Mouse (Mus musculus): ENCODE measurements around the gene Strip1. TPM values are rescaled to one million over a fixed set of nuclear protein-coding genes. Genes with fewer than 3 reads are reported as not detected.

Gene Strip1
- total RNA-seq, 2 experiments from 2014 or later = 63.9 to 65.4 TPM

GRCm38 (mm10) chr3:107629411-107629810, 2.1 kb downstream of the Strip1 start:
- DNase-seq (ENCODE audit: low spot score in 2 of 2) = no peak

GRCm38 (mm10) chr3:107628551-107628950, 2.9 kb downstream of the Strip1 start:
- DNase-seq (ENCODE audit: low spot score in 2 of 2) = peak in 1 of 2 experiments; percentile 45

- no peak for DNase-seq (ENCODE audit: low spot score in 2 of 2)
These were observed 3.9 kb downstream of the Strip1 start for GRCm38 (mm10) chr3:107627641-107628040.

GRCm38 (mm10) chr3:107626751-107627150, 4.7 kb downstream of the Strip1 start:
- no peak for DNase-seq (ENCODE audit: low spot score in 2 of 2)

- DNase-seq (ENCODE audit: low spot score in 2 of 2) = no peak
These were observed 6.0 kb downstream of the Strip1 start for GRCm38 (mm10) chr3:107625536-107625935.

GRCm38 (mm10) chr3:107624424-107624823, 7.1 kb downstream of the Strip1 start:
- DNase-seq (ENCODE audit: low spot score in 2 of 2) = no peak

- no peak for DNase-seq (ENCODE audit: low spot score in 2 of 2)
These were observed 9.0 kb downstream of the Strip1 start for GRCm38 (mm10) chr3:107622537-107622936.

GRCm38 (mm10) chr3:107621286-107622075, 10.0 kb downstream of the Strip1 start:
- no peak for DNase-seq (ENCODE audit: low spot score in 2 of 2)

GRCm38 (mm10) chr3:107619911-107620310, 11.6 kb downstream of the Strip1 start:
- DNase-seq (ENCODE audit: low spot score in 2 of 2) = no peak

- DNase-seq (ENCODE audit: low spot score in 2 of 2) = no peak
These were observed 13.7 kb downstream of the Strip1 start for GRCm38 (mm10) chr3:107617800-107618199.

GRCm38 (mm10) chr3:107612902-107613525, 18.5 kb downstream of the Strip1 start:
- peak; percentile 72 to 83 for DNase-seq (ENCODE audit: low spot score in 2 of 2)

- DNase-seq (ENCODE audit: low spot score in 2 of 2) = no peak
These were observed 20.1 kb downstream of the Strip1 start for GRCm38 (mm10) chr3:107611394-107611793.

- DNase-seq (ENCODE audit: low spot score in 2 of 2) = no peak
These were observed 22.1 kb downstream of the Strip1 start for GRCm38 (mm10) chr3:107609376-107609775.

- DNase-seq (ENCODE audit: low spot score in 2 of 2) = no peak
These were observed 22.7 kb downstream of the Strip1 start for GRCm38 (mm10) chr3:107608808-107609207.

- DNase-seq (ENCODE audit: low spot score in 2 of 2) = no peak
These were observed 24.3 kb downstream of the Strip1 start for GRCm38 (mm10) chr3:107607221-107607620.

- peak; percentile 45 to 60 for DNase-seq (ENCODE audit: low spot score in 2 of 2)
These were observed 26.2 kb downstream of the Strip1 start for GRCm38 (mm10) chr3:107605304-107605703.

- no peak for DNase-seq (ENCODE audit: low spot score in 2 of 2)
These were observed 31.4 kb downstream of the Strip1 start for GRCm38 (mm10) chr3:107600127-107600526.

- DNase-seq (ENCODE audit: low spot score in 2 of 2) = no peak
These were observed 33.7 kb downstream of the Strip1 start for GRCm38 (mm10) chr3:107597586-107598389.

GRCm38 (mm10) chr3:107597134-107597533, 34.4 kb downstream of the Strip1 start:
- no peak for DNase-seq (ENCODE audit: low spot score in 2 of 2)

GRCm38 (mm10) chr3:107596559-107596958, 34.9 kb downstream of the Strip1 start:
- DNase-seq (ENCODE audit: low spot score in 2 of 2) = no peak

- no peak for DNase-seq (ENCODE audit: low spot score in 2 of 2)
These were observed 35.5 kb downstream of the Strip1 start for GRCm38 (mm10) chr3:107595938-107596461.
